Mouse (Mus musculus) limb, embryonic 14.5 days (tissue): ENCODE measurements around the gene Ppp1cc. TPM values are rescaled to one million over a fixed set of nuclear protein-coding genes. Genes with fewer than 3 reads are reported as not detected.

ENCODE experiments used
- ATAC-seq: fragments of 200-750 bp; cut with Nextera tagmentation; 2 replicates; pipeline ENCODE4 v1.8.0; 2017; ENCODE audit warnings: low read depth, moderate number of reproducible peaks, moderate TSS enrichment; ENCODE audit not compliant: low FRiP score
- DNase-seq: peaks from one replicate; pipeline ENCODE4 v3.0.0-alpha.2; 2015; ENCODE audit warnings: low spot score
- H3K27ac ChIP-seq: fragments of 300-500 bp; sonication (generic); replicated peaks from 2 replicates; pipeline ENCODE4 v1.5.1; 2014; ENCODE audit warnings: low read depth, mild to moderate bottlenecking, low read length, moderate library complexity, mixed read lengths
- H3K27me3 ChIP-seq: fragments of 300-500 bp; sonication (generic); 2 replicates; pipeline ENCODE4 v1.6.1; 2014; ENCODE audit warnings: low read length, mixed read lengths; ENCODE audit not compliant: control insufficient read depth, insufficient read depth
- H3K36me3 ChIP-seq: fragments of 300-500 bp; sonication (generic); 2 replicates; pipeline ENCODE4 v1.6.1; 2014; ENCODE audit warnings: mild to moderate bottlenecking, low read length, moderate library complexity, mixed read lengths; ENCODE audit not compliant: control insufficient read depth, insufficient read depth
- H3K4me1 ChIP-seq: fragments of 300-500 bp; sonication (generic); 2 replicates; pipeline ENCODE4 v1.6.1; 2014; ENCODE audit warnings: antibody characterized with exemption, low read length, mixed read lengths; ENCODE audit not compliant: control insufficient read depth, insufficient read depth
- H3K4me2 ChIP-seq: fragments of 300-500 bp; sonication (generic); replicated peaks from 2 replicates; pipeline ENCODE4 v1.6.1; 2014; ENCODE audit warnings: low read depth, mild to moderate bottlenecking, low read length, moderate library complexity; ENCODE audit not compliant: severe bottlenecking
- H3K4me3 ChIP-seq: fragments of 300-500 bp; sonication (generic); replicated peaks from 2 replicates; pipeline ENCODE4 v1.5.1; 2014; ENCODE audit warnings: low read length
- H3K9ac ChIP-seq: fragments of 300-500 bp; sonication (generic); 2 replicates; pipeline ENCODE4 v1.6.1; 2014; ENCODE audit warnings: mild to moderate bottlenecking, low read depth, low read length, moderate library complexity; ENCODE audit not compliant: severe bottlenecking
- H3K9me3 ChIP-seq: fragments of 300-500 bp; sonication (generic); 2 replicates; pipeline ENCODE4 v1.6.1; 2016; ENCODE audit warnings: low read length; ENCODE audit not compliant: control insufficient read depth
- POLR2A ChIP-seq: fragments of 200-500 bp; IDR thresholded peaks from 2 replicates; pipeline ENCODE4 v1.8.0; 2012; ENCODE audit warnings: inconsistent platforms, mild to moderate bottlenecking, moderate library complexity, borderline replicate concordance; ENCODE audit not compliant: insufficient read depth, insufficient read length; ENCODE audit errors: extremely low read depth
- WGBS: fragments of 180-500 bp; shearing (Covaris S2); extraction: QIAGEN DNeasy Blood & Tissue Kit; methylation state at CpG from one replicate; pipeline ENCODE4 v1.1.7; 2014; 5-methylcytosine and 5-hydroxymethylcytosine counted together
- polyA plus RNA-seq, 2 experiments: library from polyadenylated mRNA; depleted of rRNA in 1 of 2; stranded (reverse) in 1 of 2; unstranded in 1 of 2; fragments of >200 nt; fragmentation: Nextera tagmentation in 1 of 2; extraction: Ambion mirVana in 1 of 2; gene quantifications; 2 replicates each; pipeline versions ENCODE4 v1.2.1 to v1.2.3; 2012 to 2014

Gene Ppp1cc
- polyA plus RNA-seq, 2 experiments: 234 to 275 TPM

DNA sequence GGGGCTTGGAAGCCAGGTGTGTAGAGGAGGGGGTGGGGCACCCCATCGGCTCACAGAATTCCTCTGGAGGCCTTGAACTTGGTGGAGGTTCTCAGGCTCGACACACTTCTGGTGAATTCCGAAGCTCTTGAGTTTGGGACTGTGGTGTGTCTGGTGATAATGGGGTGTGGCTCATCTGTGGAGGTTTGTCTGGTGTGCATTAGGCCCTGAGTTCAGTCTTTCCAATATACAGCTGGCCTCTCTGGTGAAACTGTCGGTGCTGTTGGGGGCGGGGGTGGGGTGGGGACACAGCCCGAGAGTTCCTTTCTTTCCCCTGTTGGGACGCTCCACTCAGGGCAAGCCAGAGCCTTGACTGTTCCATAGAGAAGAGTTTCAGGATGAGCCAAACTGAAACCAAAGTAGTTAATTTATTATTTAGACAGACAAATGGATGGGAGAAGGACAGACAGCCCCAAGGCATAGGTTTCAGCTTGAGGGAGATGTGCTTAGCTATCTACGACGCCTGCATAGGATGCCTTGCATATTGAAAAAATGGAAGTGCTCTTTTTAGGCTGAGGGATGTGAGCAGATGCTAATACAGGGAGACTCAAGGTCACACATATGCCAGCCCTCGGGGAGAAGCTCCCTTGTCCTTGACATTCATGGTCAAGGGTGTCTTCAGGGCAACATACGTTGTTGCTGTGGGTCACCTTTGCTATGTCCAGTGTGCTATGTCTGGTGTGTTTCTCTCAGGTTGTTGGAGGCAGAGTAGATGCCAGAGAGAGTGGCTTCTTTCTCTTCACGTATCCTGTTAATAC is 60.2 kb downstream of the Ppp1cc start:
- Histone ChIP-seq H3K9me3 (no peaks in the 10 kb centered on the region), H3K27ac (no peak overlapping the region), H3K4me2 (no peak overlapping the region), H3K4me3 (no peak overlapping the region), H3K4me1 (peaks cover 6% of the 10 kb centered on the region), H3K36me3 (no peaks in the 10 kb centered on the region), H3K9ac (no peak overlapping the region), H3K27me3 (no peaks in the 10 kb centered on the region)
- TF ChIP-seq POLR2A: no peak
- DNase-seq (no peak), ATAC-seq (no peak)
- WGBS: 79% methylated on average over 12 of the region's 12 CpGs

DNA sequence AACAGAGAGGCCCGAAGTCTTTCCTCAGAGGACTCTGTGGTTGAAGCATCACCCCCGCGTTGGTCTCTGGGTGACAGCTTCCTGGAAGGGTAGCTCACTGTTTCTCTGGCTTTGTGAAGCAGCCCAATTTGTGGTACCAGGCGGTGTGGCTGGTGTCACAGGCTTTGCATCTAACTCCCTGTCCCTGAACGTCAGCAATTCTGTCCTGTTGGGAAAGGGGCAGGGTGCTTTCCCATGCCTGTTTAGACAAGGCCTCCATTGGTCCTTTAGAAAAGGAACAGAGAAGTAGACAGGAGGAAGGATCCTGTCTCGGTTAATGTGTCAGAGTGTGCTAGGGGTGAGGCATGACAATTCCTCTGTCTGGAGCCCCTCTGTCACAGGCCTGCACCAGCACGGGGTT is 60.9 kb downstream of the Ppp1cc start:
- Histone ChIP-seq H3K9ac (no peak overlapping the region), H3K4me3 (no peak overlapping the region), H3K27ac (no peak overlapping the region), H3K4me1 (peaks cover 6% of the 10 kb centered on the region), H3K36me3 (no peaks in the 10 kb centered on the region), H3K27me3 (no peaks in the 10 kb centered on the region), H3K4me2 (no peak overlapping the region), H3K9me3 (no peaks in the 10 kb centered on the region)
- WGBS: 87% methylated on average over 7 of the region's 7 CpGs
- no peak for ATAC-seq
- no peak for TF ChIP-seq POLR2A
- no peak for DNase-seq

DNA sequence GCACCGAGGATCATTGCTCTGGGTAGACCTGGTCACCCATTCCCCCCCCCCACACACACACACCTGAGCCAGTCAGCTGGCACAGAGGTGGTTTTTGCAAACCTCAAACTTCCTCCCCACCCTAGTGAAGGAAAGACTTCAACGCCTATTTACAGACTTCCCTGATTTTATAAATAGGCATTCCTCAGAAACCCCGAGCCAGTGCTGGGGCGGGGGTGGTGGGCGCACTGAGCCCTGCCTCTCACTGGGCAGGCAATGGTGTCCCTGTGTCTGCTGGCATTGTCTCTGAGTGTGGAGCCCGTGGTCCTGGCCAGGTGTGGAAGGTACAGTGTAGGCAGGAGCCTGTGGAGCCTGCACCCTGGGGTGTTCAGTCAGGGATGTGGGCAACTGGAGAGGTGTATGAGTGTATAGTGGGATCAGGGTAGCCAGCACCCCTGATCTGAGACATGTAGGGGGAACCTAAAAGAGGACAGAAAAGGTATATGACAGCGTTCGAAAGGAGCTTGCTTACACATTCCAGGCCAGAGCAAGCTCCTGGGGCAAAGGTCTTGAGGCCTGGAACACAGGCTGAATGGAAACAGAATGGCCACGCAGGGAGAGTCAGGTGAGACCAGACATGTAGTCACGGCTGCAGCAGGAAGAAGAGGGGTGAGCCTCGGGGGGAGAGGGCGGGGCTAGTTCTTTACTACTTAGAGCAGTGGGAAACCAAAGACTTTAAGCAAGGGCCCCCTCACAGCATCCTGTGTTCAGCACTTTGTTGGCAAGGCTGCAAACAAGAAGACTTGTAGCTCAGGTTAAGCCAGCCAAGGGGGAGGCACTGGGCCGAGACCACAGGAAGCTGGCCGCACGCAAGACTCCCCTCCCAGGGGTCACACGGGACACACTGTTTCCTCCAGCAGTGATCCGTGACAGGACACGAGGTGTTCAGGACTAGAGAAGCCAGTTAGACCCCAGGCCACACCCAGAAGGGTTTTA is 61.9 kb downstream of the Ppp1cc start:
- H3K9ac ChIP-seq: peak overlapping the region; percentile 21; the same call in 1 of the 2 replicates
- no peak overlapping the region for H3K27ac ChIP-seq
- no peak overlapping the region for H3K4me3 ChIP-seq
- 57% methylated on average over 18 of the region's 18 CpGs for WGBS
- H3K27me3 ChIP-seq: no peaks in the 10 kb centered on the region
- H3K4me1 ChIP-seq: peaks cover 6% of the 10 kb centered on the region
- no peaks in the 10 kb centered on the region for H3K36me3 ChIP-seq
- peak; percentile 33 for DNase-seq
- no peaks in the 10 kb centered on the region for H3K9me3 ChIP-seq
- no peak for ATAC-seq
- no peak overlapping the region for H3K4me2 ChIP-seq
- no peak for TF ChIP-seq POLR2A

DNA sequence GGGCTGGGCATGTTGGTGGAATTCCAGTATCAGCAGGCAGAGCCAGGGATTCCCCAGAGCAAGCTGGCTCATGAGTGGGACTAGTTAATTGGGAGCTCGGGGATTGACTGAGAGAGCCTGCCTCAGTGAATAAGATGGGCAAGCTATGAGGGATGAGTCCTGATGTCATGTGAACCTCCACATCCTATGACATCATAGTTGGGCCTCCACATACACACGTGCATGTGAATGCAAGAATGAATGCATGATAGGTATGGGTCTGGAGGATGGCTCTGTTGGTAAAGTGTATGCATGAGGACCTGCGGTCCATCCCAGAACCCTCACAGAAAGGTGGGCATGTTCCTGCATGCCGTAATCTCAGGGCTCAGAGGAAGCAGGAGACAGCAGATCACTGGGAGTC is 63.0 kb downstream of the Ppp1cc start:
- Histone ChIP-seq H3K4me1 (peaks cover 6% of the 10 kb centered on the region), H3K27ac (no peak overlapping the region), H3K4me2 (no peak overlapping the region), H3K4me3 (no peak overlapping the region), H3K9ac (no peak overlapping the region), H3K36me3 (no peaks in the 10 kb centered on the region), H3K9me3 (no peaks in the 10 kb centered on the region), H3K27me3 (no peaks in the 10 kb centered on the region)
- WGBS: 83% methylated on average over 4 of the region's 4 CpGs
- TF ChIP-seq POLR2A: no peak
- DNase-seq: no peak
- no peak for ATAC-seq

DNA sequence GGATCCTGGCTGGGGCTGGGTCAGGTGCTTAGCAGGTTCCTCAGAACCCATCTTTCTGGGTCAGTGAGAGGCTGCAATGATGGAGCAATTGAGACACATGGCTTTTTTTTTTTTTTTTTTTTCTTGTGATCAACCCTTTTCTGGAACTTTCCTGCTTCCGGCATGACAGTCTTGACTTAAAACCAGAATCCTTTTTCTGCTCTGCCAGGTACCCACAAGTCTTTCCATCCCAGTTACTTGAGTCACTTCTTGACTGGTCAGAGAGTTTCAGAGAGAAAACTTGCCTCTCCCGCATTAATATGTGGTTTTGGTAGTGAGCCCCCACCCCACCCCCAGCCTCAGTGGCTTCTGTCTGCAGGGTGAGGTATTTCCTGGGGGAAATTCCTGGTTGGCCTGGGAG is 66.2 kb downstream of the Ppp1cc start:
- Histone ChIP-seq H3K9ac (no peak overlapping the region), H3K27me3 (no peaks in the 10 kb centered on the region), H3K9me3 (peaks cover 3% of the 10 kb centered on the region; the same call in 1 of the 2 replicates), H3K27ac (no peak overlapping the region), H3K36me3 (no peaks in the 10 kb centered on the region), H3K4me2 (no peak overlapping the region), H3K4me1 (peaks cover 6% of the 10 kb centered on the region), H3K4me3 (no peak overlapping the region)
- DNase-seq (no peak), ATAC-seq (no peak)
- TF ChIP-seq POLR2A: no peak
- WGBS: 76% methylated on average over 2 of the region's 2 CpGs

Other genes with a start within 250 kb of the Ppp1cc start
- 6.1 and 8.2 TPM in 2 replicates for gene Cux2, start 108.2 kb upstream of the Ppp1cc start, polyA plus RNA-seq (2012; rRNA removed)
- 3.0 and 3.2 TPM in 2 replicates for gene Cux2, start 108.2 kb upstream of the Ppp1cc start, polyA plus RNA-seq (2014; fragmentation: Nextera tagmentation; extraction: Ambion mirVana)
- gene Myl2, start 57.3 kb upstream of the Ppp1cc start, polyA plus RNA-seq (2012; rRNA removed): 9.9 and 17.1 TPM in 2 replicates
- gene Myl2, start 57.3 kb upstream of the Ppp1cc start, polyA plus RNA-seq (2014; fragmentation: Nextera tagmentation; extraction: Ambion mirVana): 5.3 and 11.2 TPM in 2 replicates
- gene Ccdc63, start 17.5 kb upstream of the Ppp1cc start, polyA plus RNA-seq (2012; rRNA removed): 0.09 and 0.21 TPM in 2 replicates
- not detected in 2 replicates for gene Ccdc63, start 17.5 kb upstream of the Ppp1cc start, polyA plus RNA-seq (2014; fragmentation: Nextera tagmentation; extraction: Ambion mirVana)
- 9.6 and 10.4 TPM in 2 replicates for gene Hvcn1, start 48.5 kb downstream of the Ppp1cc start, polyA plus RNA-seq (2012; rRNA removed)
- 8.6 and 8.9 TPM in 2 replicates for gene Hvcn1, start 48.5 kb downstream of the Ppp1cc start, polyA plus RNA-seq (2014; fragmentation: Nextera tagmentation; extraction: Ambion mirVana)
- gene Tctn1, start 106.2 kb downstream of the Ppp1cc start, polyA plus RNA-seq (2012; rRNA removed): 28.3 and 38.3 TPM in 2 replicates
- gene Tctn1, start 106.2 kb downstream of the Ppp1cc start, polyA plus RNA-seq (2014; fragmentation: Nextera tagmentation; extraction: Ambion mirVana): 5.5 TPM in 2 replicates
- gene Pptc7, start 126.1 kb downstream of the Ppp1cc start, polyA plus RNA-seq (2012; rRNA removed): 11.5 and 13.7 TPM in 2 replicates
- gene Pptc7, start 126.1 kb downstream of the Ppp1cc start, polyA plus RNA-seq (2014; fragmentation: Nextera tagmentation; extraction: Ambion mirVana): 7.6 and 8.9 TPM in 2 replicates
- 17.3 and 19.1 TPM in 2 replicates for gene Rad9b, start 196.0 kb downstream of the Ppp1cc start, polyA plus RNA-seq (2012; rRNA removed)
- 9.7 and 10.0 TPM in 2 replicates for gene Rad9b, start 196.0 kb downstream of the Ppp1cc start, polyA plus RNA-seq (2014; fragmentation: Nextera tagmentation; extraction: Ambion mirVana)
- 90.6 and 106 TPM in 2 replicates for gene Vps29, start 196.1 kb downstream of the Ppp1cc start, polyA plus RNA-seq (2012; rRNA removed)
- gene Vps29, start 196.1 kb downstream of the Ppp1cc start, polyA plus RNA-seq (2014; fragmentation: Nextera tagmentation; extraction: Ambion mirVana): 212 and 216 TPM in 2 replicates
- 73.1 and 74.2 TPM in 2 replicates for gene Gpn3, start 213.6 kb downstream of the Ppp1cc start, polyA plus RNA-seq (2012; rRNA removed)
- 63.4 and 64.1 TPM in 2 replicates for gene Gpn3, start 213.6 kb downstream of the Ppp1cc start, polyA plus RNA-seq (2014; fragmentation: Nextera tagmentation; extraction: Ambion mirVana)
- gene Fam216a, start 214.1 kb downstream of the Ppp1cc start, polyA plus RNA-seq (2012; rRNA removed): 79.1 and 80.4 TPM in 2 replicates
- gene Fam216a, start 214.1 kb downstream of the Ppp1cc start, polyA plus RNA-seq (2014; fragmentation: Nextera tagmentation; extraction: Ambion mirVana): 78.1 and 82.8 TPM in 2 replicates
- gene Arpc3, start 233.6 kb downstream of the Ppp1cc start, polyA plus RNA-seq (2012; rRNA removed): 180 and 241 TPM in 2 replicates
- gene Arpc3, start 233.6 kb downstream of the Ppp1cc start, polyA plus RNA-seq (2014; fragmentation: Nextera tagmentation; extraction: Ambion mirVana): 46.2 and 51.0 TPM in 2 replicates